Mouse (Mus musculus): Measurements from ENCODE around the gene H2-Eb1.

The H2-Eb1 gene

DNA sequence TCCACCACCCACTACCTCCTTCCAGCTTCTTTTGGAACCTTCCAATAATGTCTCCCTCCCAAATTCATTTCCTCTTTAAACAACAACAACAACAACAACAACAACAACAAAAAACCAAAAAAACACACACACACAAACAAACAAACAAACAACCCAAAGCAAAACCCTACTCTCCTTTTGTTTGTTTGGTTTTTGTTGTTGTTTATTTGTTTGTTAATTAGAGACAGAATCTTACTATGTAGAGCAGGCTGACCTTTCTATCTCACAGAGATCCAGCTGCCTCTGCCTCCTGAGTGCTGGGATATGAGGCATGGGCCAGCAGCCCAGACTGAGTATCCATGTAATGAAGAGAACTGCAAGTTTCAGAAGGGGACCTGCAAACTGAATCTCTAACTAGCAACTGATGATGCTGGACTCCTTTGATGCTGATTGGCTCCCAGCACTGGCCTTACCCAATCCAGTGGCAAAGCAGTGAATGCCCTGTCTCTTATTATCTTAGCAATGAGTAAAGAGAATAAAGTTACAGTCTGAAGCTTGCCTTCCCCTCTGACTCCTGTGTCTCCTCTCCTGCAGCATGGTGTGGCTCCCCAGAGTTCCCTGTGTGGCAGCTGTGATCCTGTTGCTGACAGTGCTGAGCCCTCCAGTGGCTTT lies at the start of gene H2-Eb1:
Gene H2-Eb1, plus strand, starts transcription at position 488 of the 651 bp plus-strand sequence.
- peak; percentile 78 for DNase-seq (ENCODE audit: extremely low spot score, low read depth, low spot score)

DNA sequence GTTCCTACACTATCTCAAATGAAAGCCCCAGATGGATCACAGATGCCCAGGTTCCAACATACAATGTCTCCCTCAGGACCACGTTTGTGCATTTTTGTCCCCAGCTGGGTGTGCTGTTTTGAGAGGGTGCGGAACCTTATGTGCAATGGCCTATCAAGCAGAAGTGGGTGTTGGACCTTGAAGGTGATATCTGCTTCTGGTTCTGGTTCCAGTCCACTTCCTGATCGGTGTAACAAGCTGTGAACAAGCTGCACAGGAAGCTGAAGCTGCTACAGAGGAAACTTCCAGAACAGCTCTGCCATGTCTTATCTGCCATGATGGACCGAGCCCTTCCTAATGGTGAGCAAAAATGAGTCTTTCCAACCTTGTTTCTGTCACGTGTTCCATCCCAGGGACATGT lies 49.2 kb upstream of the H2-Eb1 start:
- DNase-seq (ENCODE audit: extremely low spot score, low read depth, low spot score) = no peak

DNA sequence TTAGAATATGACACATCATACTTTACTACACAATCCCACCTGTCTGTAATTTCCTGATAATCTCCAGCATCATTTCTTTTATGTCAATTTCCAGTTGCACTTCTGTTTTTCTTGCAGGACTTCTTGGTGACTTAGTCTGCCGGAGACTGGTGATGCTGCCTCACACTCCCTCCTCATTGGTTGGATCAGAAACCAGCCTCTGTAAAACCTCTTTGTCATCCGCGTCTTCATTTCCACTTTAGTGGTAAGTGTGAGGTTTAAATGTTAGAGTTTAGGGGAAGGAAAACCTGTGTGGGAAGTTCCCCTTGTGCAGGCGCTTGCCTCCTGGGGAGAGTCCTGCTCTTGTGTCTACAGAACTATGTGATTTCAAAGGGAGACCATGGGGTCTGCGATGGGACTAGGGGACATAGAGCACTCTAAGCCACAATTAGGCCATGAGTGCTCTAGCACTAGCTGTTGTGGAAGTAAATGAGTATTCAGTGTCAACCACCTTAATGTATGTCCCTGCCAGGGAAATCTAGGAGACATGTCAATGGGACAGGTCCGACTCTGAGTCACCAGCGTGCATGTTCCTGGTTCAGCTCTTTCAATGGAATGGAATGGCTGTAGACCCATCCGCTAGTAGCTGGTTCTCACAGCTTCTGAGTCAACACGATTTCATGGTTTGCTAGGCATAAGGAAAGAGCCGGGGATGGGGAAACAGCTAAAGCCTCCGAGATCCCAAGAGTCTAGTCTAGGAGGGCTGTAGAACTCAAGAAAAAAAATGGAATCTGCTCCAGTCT lies 47.9 kb upstream of the H2-Eb1 start, which contains the start of gene H2-Ab1:
Gene H2-Ab1, plus strand, starts transcription at position 96 of the 782 bp plus-strand sequence.
- no peak for DNase-seq (ENCODE audit: extremely low spot score, low read depth, low spot score)

DNA sequence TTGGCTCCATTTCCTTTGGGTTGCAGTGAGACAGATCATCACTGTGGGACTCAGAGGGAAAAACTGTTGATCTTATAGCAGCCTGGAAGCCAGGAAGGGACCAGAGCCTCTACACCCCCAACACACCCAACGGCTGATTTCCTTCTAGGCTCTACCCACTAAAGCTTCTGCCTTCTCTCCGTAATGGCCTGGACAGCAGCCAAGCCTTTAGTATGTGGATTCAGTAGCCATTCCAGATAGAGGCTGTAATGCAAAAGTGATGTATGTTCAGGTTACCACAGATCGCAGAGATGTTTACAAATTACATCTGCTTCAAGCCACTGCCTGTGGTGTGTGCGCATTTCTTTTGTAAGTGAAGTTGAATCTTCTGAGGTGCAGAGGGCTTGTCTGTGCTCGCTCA lies 45.1 kb upstream of the H2-Eb1 start:
- no peak for DNase-seq (ENCODE audit: extremely low spot score, low read depth, low spot score)

DNA sequence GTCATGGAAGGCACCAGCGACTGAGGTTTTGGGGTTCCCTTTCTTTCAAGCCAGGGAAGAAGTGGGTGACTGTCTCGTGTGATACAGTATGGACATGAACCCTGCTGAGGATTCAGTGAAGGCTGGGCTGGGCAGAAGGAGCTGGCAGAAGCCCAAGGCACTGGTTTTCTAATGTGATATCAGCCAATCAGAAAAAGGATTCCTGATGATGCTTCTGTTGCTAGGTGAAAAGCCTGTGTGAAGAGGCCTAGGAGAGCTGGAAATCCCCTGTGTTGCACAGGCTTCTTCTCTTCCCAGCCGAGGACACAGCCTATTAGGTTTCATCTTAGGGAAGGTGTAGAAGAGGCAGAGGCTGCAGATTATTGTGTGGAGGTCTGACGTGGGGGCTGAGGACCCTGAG lies 44.2 kb upstream of the H2-Eb1 start:
- DNase-seq (ENCODE audit: extremely low spot score, low read depth, low spot score) = peak; percentile 60

DNA sequence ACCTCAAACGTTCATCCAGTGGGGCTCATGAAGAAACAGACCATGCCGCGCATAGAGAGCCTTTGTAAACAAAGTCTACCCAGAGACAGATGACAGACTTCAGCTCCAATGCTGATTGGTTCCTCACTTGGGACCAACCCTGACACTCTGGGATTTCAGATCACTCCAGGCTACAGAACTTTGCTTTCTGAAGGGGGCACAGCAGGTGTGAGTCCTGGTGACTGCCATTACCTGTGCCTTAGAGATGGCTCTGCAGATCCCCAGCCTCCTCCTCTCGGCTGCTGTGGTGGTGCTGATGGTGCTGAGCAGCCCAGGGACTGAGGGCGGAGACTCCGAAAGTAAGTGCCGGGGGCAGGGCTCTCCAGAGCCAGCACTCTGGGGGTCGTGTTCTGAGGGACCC lies 42.6 kb upstream of the H2-Eb1 start:
- DNase-seq (ENCODE audit: extremely low spot score, low read depth, low spot score) = peak; percentile 93

DNA sequence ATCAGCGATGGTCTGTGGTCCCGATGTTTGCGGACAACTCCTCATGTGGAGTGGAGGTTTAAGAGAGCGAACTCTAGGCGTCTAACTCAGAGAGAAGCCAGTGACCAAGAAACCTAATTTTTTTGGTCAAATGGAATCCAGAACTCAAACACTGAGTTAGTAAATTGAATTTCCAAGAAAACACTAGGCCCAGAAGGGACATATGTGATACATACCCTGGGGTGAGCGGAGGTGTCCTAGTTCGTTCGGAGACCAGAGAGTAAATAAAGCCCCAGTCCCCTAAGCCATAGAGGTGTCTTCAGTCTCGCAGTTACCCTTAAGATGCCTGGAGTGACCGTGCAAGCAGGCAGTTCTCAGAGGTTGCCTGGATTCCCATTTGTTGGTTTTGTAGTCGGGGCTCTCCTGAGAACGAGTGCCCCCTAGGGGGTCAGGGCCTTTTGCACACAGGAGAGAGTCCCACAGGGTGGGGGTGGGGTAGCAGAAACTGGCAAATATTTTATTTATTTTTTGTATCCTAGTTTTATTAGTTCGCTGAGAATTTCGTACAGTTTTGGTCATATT lies 41.8 kb upstream of the H2-Eb1 start:
- DNase-seq (ENCODE audit: extremely low spot score, low read depth, low spot score) = no peak

DNA sequence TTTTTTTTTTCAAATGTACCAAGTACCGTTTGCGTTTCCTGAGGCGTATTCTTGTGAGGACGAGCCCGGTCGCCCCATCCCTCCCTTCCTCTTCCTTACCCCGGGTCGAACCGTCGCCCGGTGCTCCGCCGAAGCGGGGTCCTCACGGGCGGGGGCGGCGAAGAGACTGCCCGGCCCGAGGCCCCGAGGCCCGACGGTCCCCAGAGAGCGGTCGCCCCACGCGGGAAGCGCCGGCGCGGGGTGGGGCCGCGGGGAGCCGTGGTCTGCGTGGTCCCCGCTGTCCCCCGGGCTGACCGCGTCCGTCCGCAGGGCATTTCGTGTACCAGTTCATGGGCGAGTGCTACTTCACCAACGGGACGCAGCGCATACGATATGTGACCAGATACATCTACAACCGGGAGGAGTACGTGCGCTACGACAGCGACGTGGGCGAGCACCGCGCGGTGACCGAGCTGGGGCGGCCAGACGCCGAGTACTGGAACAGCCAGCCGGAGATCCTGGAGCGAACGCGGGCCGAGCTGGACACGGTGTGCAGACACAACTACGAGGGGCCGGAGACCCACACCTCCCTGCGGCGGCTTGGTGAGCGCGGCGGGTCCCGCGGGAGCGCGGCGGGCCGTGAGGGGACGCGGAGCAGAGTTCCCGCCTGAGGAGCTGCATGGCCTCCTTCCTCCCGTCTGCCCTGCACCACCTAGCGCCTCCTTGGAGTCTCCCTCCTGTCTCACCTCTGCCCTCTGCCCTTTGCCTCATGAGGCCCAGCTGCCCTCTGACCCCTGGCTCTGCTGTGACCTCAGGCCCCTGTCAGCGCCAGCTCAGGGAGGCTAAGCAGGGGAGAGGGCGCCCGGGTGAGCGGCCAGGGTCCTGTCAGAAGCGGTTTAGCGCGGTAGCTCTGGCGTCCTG lies 41.0 kb upstream of the H2-Eb1 start:
- no peak for DNase-seq (ENCODE audit: extremely low spot score, low read depth, low spot score)

DNA sequence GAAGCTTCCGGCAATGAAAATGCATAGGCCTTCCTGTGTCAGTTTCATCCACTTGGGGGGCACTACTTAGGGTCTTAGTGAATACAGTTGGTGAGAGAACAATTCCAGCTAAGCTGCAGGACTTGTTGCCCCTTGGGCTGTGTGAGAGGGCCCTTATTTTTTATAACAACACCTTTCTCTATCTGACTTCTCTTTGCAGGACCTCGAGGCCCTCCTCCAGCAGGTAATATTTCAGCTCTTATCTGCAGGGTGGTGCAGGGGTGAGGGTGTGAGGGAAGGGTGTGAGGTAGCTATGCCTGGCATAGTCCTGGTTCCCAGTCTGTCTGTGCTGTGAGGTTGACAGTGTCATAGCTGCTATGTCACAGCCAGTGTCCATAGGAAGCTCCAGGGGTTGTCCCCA lies 37.4 kb upstream of the H2-Eb1 start:
- no peak for DNase-seq (ENCODE audit: extremely low spot score, low read depth, low spot score)

DNA sequence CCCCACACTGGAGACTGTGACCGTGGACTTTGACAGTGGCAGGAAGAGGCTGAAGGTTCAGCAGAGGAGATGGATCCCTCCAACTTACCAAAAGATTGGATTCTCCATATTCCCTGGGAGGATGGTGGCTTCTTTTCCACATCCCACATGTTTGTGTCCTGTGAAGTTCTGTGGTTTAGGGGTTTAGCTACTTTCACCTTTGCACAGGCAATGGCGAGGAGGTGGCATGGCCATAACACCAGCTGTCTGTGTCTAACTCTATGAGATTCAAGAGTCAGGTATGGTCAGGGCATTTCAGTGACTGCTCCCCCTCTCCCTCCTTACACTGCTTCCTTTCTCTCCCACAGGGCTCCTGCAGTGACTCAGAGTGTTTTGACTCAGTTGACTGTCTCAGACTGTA lies 36.9 kb upstream of the H2-Eb1 start:
- no peak for DNase-seq (ENCODE audit: extremely low spot score, low read depth, low spot score)

DNA sequence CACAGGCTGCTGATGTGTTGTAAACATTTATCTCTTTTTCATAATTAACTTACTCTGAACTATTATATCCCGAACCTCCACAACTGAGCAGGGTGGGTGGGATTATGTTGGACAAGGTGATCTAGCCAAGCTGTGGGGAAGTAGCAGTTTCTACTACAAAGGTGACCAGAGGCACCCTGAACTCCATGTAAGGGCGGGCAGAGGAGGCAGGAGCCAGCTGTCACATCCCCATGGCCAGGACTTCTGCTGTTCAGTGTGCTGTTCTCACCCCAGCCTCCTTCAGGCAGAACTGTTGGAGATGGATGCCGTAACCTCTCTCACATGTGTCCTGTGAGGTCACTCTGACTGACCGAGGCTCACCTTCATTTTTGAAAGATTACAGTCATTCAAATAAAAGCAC lies 35.9 kb upstream of the H2-Eb1 start:
- DNase-seq (ENCODE audit: extremely low spot score, low read depth, low spot score) = no peak

DNA sequence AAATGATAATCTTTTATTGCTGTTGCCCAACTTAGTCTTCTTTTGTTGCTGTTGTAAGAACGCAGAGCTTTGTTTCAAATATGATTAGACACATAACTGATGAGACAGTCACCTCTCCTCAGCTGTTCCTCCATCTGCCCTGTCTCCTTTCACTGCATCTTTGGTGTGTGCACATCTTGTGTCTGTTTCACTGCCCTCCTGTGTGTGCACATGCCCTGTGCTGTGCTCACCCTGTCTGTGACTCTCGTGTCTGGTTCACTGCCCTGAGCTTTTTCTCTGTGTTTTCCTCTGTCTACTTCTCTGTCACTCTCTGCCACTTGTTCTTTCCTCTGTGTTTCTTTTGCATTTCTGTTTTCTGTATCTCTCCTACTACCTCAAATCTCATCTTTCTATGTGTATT lies 35.4 kb upstream of the H2-Eb1 start:
- no peak for DNase-seq (ENCODE audit: extremely low spot score, low read depth, low spot score)

DNA sequence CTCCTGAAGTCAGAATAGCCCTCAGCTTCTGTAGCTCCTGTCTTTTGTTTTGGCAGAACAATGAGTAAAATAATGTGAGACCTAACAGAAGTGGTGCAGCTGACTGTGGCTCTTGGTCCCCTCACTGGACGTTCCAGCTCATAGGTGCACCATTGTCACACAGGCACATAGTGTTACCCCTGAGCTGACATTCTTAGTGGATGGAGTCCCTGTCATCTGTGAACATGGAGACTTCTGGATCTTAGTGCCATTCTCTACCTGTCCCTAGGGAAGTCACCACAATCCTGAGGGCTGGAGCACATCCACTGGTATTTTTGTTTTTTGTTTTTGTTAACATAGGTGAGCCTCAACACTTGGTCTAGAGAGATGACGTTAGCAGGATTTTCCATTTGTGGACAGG lies 34.7 kb upstream of the H2-Eb1 start:
- DNase-seq (ENCODE audit: extremely low spot score, low read depth, low spot score) = no peak

DNA sequence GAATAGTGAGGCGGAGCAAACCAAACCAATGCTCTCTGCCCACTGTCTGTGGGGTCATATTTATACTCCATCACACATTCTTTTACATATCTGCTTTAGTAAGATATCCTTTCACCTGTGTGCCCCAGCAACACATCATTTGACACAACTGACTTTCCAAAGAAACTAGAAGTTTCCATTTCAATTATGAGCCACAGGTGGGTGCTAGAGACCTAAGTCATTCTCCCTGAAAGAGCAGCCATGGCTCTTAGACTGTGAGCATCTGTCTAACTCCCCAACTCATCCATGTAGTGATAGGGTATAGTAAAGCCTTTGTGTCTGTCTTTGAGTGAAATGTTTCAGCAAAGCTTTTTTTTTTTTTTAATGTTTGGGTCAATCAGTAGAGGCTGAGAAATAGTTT lies 33.6 kb upstream of the H2-Eb1 start:
- DNase-seq (ENCODE audit: extremely low spot score, low read depth, low spot score) = no peak

DNA sequence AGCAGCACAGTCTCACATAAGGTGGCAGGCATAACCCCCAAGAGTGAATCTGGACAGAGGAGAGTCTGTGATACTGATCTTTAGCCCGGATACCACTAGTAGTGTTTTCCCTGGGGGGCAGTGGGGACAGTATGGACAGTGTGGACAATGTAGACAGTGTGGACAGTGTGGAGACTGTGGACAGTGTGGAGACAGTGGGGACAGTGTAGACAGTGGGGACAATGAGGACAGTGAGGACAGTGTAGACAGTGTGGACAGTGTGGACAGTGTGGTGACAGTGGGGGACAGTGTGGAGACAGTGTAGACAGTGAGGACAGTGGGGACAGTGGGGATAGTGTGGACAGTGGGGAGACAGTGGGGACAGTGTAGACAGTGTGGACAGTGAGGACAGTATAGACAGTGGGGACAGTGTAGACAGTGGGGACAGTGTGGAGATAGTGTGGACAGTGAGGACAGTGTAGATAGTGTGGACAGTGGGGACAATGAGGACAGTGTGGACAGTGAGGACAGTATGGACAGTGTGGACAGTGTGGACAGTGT lies 25.1 kb upstream of the H2-Eb1 start:
- DNase-seq (ENCODE audit: extremely low spot score, low read depth, low spot score) = no peak

DNA sequence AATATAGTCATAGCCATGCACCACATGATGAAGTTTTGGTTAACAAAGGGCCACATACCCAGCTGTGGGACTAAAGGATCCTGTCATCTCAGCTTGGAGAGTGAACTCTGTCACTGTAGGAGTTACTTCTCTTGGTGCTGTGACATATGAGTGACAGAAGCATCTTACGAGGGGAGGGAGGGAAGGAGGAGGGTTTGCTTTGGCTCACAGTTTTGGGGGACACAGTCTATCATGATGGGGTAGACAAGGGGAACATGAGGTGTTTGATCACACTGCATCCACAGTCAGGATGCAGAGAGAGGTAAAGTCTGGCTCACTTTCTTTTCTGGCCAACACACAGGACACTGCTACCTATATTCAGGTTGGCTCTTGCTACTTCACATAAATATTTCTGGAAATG lies 23.8 kb upstream of the H2-Eb1 start:
- no peak for DNase-seq (ENCODE audit: extremely low spot score, low read depth, low spot score)

DNA sequence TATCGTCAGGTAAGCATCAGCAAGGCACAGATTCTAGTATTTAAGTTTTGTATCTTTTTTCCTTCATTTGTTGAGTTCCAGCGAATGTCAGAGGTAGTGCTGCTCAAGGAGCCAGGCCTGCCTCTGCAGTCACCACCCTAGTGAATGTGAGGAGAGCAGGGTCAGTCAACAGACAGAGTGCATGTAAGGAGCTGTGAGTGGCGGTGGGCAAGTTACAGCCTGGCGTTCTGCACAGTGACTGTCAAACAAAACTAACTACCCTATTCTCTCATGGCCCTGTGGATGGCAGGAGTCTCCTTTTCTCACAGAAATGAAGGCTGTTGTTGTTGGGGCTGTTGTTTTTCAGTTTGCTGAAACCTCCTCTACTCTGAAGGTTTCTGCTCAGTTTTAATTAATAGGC lies 20.3 kb upstream of the H2-Eb1 start:
- DNase-seq (ENCODE audit: extremely low spot score, low read depth, low spot score) = no peak

DNA sequence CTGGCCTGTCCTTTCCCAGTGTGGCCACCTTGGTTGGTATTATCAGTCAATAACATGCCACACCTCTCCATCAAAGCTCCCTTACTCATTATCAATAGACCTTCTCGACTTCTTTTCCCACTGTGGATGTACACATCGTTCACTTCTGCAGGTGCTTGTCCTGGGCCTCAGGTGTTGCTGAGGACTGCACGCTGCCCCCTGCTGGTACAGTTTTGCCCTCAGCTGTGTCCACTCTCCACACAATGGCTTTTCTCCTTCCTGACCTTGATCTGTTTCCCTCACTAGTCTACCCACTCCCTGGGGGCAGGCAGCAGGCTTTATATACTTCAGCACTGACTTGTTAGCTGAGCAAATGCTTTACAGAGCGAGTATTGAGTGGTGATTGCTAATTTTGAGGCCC lies 19.8 kb upstream of the H2-Eb1 start:
- no peak for DNase-seq (ENCODE audit: extremely low spot score, low read depth, low spot score)

DNA sequence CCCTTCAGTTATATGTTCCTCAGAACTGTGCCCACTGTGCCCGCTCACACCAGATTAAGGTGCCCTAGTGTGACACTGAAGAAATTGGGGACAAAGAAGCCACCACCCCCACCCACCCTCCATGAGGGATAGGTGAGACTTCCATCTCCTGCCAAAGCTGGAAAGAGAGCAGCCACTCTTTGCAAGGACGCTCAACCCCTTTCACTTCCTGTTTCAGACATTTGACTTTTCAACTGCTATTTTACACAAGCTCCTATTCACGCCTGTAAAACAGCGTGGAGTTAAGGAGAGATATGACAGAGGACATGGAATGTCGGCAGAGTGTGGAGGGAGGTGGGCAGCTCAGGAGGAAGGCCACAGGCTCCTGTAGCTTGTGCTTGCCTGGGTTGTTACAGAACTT lies 19.2 kb upstream of the H2-Eb1 start:
- no peak for DNase-seq (ENCODE audit: extremely low spot score, low read depth, low spot score)

DNA sequence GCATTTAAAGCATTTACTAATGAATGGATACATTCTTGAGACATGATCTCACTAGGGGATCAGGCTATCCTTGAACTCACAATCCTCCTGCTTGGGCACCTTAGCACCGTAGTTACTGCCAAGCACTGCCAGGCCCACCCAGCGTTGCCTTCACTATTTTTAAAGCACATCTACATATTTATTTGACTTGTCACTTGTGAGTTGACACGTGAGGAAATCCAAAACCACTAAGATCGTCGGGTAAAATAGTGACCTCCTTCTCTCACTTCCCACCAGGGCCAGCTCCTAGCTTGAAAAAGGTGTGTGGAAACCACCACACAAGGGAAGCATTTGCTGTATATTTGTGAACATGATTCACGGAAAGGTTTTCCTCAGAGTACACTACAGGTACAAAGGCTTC lies 18.7 kb upstream of the H2-Eb1 start:
- no peak for DNase-seq (ENCODE audit: extremely low spot score, low read depth, low spot score)

DNA sequence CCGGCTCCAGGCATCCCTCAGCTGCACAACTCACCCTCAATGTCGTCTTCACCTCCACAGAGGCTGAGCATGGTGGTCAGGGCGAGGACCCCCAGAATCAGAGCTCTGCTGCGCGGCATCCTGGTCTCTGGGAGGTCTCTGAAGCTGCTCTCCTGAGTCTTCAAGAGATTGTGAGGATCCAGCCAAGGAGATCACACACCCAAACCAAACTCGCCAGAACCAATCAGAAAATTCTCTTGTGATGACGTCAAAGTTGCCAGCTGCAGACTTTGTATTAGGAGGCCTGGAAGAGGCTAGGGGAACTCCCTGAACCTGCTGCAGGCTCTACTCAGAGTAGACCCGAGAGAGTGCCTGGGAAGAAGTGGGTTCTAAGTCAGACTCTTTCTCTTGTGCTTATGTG lies 18.0 kb upstream of the H2-Eb1 start, which contains the start of gene H2-Aa:
Gene H2-Aa, minus strand, starts transcription at position 176 of the 400 bp plus-strand sequence.
- DNase-seq (ENCODE audit: extremely low spot score, low read depth, low spot score) = peak; percentile 56

Measured in hindlimb bud, embryonic 11.5 days (tissue).